Mouse (Mus musculus): Measurements from ENCODE around the gene Ahcyl1.
"Not testable (repeated sequence)": the region's sequence is repeated elsewhere in the genome, so short reads cannot be mapped to it uniquely, and the experiment has no call there.

Gene Ahcyl1

GRCm38 (mm10) chr3:107655491-107655890 lies 40.9 kb downstream of the Ahcyl1 start:
- no peak for DNase-seq (ENCODE audit: low spot score)

GRCm38 (mm10) chr3:107654861-107655260 lies 41.5 kb downstream of the Ahcyl1 start:
- DNase-seq (ENCODE audit: low spot score) = no peak

- no peak for DNase-seq (ENCODE audit: low spot score)
Observed at GRCm38 (mm10) chr3:107652968-107653367, 43.4 kb downstream of the Ahcyl1 start.

DNA sequence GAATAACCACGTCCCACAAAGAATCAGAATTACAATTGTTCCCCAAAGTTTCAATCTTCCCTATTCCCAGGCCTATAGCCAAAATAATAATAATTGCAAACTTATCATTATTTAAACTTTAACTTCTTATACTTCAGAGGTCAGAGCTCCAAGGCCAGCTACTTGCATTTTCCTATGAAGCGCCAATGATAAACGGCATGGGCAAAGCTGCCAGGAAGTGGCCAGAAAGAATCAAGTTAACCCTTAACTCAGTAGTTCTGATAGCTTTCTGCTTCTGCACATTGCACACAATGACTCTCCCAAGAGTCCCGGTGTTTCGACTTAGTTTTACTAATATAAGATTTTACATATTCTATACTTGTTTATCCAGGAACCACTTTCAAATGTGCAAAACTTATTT lies 46.1 kb downstream of the Ahcyl1 start:
- DNase-seq (ENCODE audit: low spot score) = not testable (repeated sequence)

DNA sequence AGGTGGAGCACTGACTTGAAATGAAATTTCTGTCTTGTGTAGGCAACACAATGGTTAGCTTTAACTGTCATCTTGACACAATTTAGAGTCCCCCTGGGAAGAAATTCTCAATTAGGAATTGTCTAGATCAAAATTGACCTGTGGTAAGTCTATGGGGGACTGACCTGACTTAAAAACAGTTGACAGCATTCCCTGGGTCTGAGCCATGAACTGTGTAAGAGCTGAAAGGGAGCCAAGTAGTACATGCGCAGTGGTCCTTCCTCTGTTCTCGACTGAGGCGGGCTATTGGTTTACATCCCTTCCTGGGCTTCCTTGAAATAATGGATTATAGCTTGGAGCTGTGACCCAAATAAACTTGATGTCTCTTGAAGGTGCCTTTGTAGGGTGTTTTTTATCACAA lies 49.4 kb downstream of the Ahcyl1 start:
- no peak for DNase-seq (ENCODE audit: low spot score)

DNA sequence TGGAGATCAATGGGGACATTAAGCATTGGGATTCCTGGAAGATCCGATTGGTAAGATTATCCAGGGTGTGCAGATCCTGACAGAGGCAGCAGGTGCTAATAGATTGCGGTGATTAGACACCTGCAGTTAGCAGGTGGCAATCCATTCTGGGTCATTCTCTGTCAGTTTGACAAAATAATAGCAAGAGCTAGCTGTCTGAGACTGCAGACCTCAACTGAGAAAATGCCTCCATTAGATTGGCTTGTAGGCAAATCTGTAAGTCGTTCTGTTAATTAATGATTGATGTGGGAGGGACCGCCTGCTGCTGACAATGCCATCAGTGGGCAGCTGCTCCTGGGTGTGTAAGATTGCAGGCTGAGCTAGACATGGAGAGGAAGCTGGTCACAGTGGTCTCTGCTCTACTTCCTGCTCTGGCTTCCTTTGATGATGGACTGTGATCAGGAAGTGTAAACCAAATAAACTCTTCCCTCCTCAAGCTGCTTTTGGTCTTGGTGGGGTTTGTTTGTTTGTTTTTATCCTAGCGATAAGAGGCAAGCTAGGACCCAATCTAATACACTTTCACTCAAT lies 58.7 kb downstream of the Ahcyl1 start:
- DNase-seq (ENCODE audit: low spot score) = no peak

- DNase-seq (ENCODE audit: low spot score) = no peak
Observed at GRCm38 (mm10) chr3:107636236-107636635, 60.1 kb downstream of the Ahcyl1 start.

DNA sequence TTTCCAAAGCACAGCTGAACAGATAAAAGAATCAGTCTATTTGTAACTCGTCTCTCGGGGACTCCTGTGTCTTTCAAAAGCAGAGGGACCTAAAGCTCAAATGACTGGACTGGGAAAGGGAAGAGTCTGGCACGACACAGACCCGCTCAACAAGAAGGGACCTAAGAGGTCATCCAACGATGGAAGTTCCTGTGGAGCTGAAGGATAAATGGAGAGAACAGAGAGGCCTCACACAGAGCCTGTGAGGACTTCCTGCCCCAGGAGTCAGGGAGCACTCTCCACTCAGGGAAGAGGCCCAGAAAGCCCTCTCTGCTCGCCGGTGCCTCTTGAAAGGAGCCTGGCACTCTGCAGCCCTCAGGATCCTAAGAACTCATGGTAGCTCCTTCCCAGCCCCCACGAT lies 60.5 kb downstream of the Ahcyl1 start:
- DNase-seq (ENCODE audit: low spot score) = no peak

DNA sequence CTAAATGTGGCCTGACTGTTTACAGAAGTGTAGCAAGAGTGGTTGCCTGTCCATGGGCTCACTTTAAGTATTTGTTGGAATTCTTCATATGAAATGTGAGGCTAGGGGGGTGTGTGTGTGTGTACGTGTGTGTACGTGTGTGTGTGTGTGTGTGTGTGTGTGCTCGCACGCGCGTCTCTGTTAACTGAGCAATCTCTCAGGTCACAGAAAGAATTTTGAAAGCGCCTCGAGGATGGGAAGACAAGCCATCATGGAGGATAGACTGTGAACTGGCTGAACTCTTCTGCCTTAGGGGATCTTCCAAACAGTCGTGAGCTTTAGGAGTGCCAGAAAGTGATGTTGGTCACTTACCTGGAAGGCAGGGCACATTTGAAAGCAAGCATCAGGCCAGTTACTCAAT lies 62.5 kb downstream of the Ahcyl1 start:
- no peak for DNase-seq (ENCODE audit: low spot score)

DNA sequence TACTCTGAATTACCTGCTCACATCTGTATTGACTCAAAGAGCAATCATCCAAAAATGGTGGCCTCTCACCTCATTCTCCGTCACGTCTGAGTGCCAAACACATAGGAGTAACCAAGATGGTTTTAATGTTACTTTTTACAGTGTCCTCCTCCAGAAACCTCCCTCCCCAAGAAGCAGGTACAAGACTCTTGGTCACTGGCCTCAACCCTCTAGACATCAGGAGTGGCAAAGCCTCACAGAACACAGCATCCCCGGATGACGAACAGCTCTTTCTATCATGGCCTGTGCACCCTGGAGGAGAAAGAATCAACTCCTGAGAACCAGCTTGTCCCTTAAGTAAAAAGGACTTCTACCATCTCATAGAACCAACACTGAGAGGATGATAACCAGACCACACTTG lies 63.6 kb downstream of the Ahcyl1 start:
- no peak for DNase-seq (ENCODE audit: low spot score)

DNA sequence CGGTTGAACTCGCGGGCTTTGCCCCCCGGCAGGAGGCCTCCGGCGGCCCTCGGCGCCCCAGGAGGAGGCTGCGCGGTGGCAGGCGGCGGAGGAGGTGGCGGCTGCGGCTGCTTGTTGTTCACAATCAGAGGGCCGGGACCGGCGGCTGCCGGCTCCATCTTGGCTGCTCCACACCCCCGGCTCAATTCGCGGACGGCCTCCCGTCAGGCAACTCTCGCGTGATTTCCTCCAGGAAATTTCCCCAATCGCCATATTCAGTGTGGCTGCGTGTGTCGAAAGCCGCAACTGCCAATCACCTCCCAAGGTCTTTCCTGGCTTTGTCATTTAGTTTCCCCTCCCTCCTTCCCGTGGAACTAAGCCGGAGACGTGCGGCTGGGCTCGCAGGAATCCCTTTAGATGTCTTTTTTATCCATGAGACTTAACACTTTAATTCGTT lies 64.8 kb downstream of the Ahcyl1 start, which contains the start of gene Strip1:
Strip1 (minus strand) TSS at position 172 of the 436 bp plus-strand sequence.
- peak; percentile 97 for DNase-seq (ENCODE audit: low spot score)

DNA sequence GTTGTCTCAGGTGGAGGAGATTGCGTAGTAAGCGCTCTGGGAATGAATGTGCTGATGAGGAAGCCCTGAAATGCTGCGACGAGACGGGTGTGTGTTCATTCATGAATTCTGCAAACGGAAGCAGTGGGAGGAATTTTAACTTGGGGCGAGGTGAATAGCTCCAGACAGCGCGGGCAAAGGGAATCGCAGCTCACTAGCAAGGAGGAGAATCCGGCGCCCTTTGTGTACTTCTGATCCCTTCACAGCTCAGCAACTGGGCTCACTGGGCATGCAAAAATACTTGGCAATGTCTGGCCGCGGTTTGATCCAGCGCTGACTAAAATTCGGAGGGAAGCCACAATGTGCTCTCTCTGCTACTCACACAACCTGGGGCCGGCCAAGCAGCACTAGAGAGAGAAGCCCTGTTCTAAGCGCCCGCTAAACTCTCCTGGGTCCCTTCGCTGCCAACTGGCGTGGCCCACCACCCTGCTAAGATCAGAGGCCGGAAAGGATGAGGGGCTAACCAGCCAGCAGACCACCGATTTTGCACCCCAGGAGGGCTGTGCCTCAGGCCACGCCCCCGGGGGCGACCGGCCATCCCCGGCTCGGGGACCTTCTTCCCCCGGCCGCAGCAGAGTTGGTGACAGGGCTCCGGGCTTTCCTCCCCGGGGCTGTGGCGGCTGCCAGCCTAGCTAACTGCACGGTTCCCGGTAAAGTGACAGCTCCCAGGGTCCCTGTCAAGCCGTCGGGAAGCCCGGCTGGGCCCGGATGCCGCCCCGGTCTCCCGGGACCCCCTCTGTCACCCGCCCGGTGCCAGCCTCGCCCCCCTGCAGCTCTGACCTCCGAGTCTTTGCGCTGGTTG lies 65.5 kb downstream of the Ahcyl1 start, which contains the start of gene Gm10961:
Gm10961 (plus strand) TSS at position 641 of the 841 bp plus-strand sequence.
- DNase-seq (ENCODE audit: low spot score) = peak; percentile 62

DNA sequence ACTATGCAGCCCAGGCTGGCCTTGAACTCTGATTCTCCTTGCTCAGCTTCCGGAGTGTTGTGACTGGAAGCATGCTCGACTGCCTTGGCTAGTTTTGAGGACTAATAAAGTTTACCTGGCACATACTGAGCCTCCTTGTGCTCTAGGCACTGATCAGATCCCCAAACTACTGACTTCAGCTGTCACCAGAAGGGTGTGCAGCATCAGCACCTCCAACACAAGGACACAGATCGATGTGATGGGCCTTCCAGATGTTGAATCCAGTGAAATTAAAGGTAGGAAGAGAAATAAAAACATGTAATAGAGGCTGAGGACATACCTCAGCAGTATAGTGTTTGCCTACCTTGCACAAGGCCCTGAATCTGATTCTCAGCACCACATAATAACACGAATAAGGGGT lies 66.9 kb downstream of the Ahcyl1 start:
- DNase-seq (ENCODE audit: low spot score) = no peak

DNA sequence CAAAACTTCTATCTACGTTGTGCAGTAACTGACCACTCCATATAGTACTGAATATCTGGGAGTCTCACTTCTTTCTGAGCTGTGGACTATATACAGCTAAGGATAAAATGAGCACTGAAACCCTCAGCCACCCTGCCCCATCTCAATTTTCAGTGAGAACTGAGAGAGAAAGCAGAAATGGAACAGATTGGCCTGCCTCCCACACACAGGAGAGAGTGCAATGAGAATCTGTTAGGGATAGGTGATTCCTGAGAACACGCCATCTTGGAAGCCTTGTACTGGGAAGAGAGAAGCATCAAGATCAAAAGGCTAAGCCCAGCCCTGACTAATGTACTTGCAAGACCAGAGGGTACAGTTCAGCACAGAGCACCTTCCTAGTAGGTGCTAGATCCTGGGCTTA lies 67.8 kb downstream of the Ahcyl1 start:
- DNase-seq (ENCODE audit: low spot score) = no peak

- DNase-seq (ENCODE audit: low spot score) = no peak
Observed at GRCm38 (mm10) chr3:107627641-107628040, 68.7 kb downstream of the Ahcyl1 start.

GRCm38 (mm10) chr3:107626751-107627150 lies 69.6 kb downstream of the Ahcyl1 start:
- DNase-seq (ENCODE audit: low spot score) = no peak

- DNase-seq (ENCODE audit: low spot score) = no peak
Observed at GRCm38 (mm10) chr3:107625536-107625935, 70.8 kb downstream of the Ahcyl1 start.

- DNase-seq (ENCODE audit: low spot score) = no peak
Observed at GRCm38 (mm10) chr3:107624424-107624823, 71.9 kb downstream of the Ahcyl1 start.

DNA sequence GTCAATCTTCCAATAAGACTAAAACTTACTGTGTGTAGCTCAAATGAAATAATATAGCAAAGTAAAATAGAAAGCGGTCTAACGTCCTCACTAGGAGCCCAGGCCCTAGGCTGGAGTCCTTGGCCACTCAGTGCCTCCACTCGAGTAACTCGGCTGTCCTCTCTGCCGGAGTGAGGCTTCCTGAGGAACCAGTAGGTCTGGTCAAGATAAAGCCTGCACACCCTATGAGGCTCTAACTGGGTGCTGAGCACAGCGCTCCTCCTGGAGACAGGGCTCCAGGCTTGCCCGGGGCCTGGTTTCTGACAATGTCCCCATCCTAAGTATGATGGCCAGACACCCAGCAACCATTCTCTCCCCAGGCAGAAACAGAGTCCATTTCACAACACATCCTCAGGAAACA lies 73.8 kb downstream of the Ahcyl1 start:
- no peak for DNase-seq (ENCODE audit: low spot score)

DNA sequence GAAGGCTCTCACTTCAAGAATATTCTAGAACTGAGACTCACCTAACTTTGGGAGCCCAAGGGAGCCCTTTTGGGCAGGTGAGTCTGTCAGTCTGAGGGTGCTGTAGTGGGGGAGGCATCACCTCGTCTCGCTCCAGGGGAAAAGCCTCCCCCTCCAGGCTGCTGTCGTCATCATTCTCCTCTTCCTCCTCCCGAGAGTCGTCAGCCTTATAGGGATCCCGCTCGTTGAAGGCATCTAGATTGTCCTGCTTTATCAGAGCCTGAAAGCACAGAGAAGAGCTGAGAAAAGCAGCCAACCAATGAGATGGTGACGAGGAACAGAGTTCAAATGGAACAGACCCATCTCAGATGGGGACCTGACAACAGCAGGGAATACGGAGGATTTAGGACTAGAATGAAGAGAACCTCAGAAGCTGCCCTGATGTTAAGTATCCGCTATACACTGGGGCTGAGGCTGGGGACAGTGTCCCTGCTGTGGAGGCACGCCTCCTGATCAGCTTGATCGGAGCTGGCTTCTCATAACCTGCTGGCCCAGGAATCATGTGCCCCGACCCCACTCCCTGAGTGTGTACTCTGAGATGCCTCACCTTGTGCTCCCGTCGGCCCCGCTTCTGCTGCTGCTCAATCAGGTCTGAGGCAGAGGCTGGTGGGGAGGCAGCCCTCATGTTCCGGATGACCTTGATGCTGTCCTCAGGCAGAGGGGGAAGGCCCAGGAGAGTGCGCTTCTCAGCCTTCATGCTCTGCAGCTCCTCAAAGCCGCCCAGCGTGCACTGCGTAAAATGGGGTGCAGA lies 74.9 kb downstream of the Ahcyl1 start:
- no peak for DNase-seq (ENCODE audit: low spot score)

DNA sequence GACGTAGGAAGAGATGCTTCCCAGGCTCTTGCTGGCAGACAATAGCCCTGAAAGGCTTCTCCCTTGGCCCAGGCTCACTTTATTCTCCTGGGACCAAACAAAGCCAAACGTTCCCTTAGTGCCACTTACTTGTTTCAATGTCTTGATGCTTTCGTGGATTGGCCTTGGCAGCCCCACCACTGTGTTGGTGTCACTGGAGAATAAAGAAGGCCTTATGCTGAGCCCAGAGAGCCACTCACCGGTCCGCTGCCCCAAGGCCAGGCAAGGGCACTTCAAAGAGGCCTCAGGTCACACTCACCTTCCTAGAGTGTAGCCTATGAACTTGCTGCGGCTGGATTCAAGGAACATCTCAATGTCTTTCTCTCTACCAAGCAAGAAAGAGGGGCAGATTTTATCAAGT lies 76.4 kb downstream of the Ahcyl1 start:
- no peak for DNase-seq (ENCODE audit: low spot score)

DNA sequence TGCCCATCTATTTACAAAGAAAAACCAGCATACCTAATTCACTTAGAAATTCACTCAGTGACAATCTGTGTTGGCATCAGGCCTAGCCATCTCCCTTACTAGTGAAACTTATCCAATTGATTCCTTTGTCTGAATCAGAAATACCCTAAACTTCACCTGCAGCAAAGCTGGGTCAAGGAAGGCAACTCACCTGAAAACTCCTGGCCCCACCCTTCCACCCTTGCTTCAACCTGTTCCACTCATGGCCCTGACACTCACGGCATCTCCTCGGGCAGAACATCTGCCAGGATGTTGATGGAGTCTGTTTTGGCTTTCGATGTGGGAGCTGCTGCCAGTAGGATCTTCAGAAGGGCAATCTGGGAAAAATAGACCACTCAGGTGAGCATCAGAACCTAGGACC lies 78.6 kb downstream of the Ahcyl1 start:
- no peak for DNase-seq (ENCODE audit: low spot score)
